Mouse (Mus musculus) neural tube, postnatal 0 days (tissue): ENCODE results near the gene Btbd35f6. TPM values are rescaled to one million over a fixed set of nuclear protein-coding genes. Genes with fewer than 3 reads are reported as not detected.

Source experiments
- polyA plus RNA-seq: library from polyadenylated mRNA; unstranded; fragments of >200 nt; fragmentation: Nextera tagmentation; extraction: Ambion mirVana; gene quantifications from 2 replicates; pipeline ENCODE4 v1.2.1, GENCODE M21; 2015

Gene Btbd35f6
- polyA plus RNA-seq: not detected in 2 replicates

DNA sequence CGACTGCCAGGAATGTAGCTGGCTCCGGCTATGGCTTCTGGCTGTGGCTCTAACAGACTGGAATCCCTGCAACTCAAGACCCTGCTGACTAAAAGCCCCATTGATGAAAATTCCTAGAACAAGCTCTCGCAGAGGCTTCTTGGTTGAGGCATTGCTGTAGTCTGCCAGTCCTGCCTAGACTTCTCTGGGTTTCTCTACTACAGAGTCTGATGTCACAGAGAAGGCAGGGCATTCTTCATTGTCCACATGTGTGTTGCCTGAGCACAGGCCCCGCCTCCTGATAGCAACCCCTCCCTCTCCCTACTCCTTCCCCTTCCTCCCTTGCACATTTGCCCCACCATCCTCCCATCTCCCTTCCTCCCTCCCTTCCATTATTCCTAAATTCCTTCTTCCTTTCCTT, at the start of gene Btbd35f6:
Gene Btbd35f6, minus strand, starts transcription at position 101 of the 400 bp plus-strand sequence.

DNA sequence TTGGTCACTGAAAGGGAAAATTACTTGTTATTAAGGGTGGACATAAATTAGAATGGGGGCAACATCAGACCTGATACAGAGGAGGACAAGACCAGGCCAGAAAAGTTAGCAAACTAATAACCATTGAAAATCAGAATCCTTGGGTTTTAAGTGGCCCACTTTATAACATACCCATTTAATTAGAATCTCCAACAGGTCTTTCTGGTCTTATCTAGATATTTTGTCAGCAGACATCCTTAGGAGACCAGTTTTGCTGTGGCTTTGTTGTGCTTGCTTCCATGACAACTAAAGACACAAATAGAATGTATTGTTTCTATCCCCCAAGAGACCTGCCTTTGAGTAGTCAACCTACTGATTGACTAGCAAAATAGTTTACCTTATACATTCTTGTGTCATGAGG, 30.4 kb upstream of the Btbd35f6 start, which contains the start of gene Gm21870:
Gene Gm21870, minus strand, starts transcription at position 101 of the 400 bp plus-strand sequence.

Other genes with a start within 250 kb of the Btbd35f6 start
- gene Gm21870, start 30.3 kb upstream of the Btbd35f6 start, polyA plus RNA-seq: not detected in 2 replicates
- gene Btbd35f9, start 205.0 kb upstream of the Btbd35f6 start, polyA plus RNA-seq: not detected in 2 replicates